Mouse (Mus musculus) myocyte (in vitro differentiated cells): ENCODE data around the gene Polr2e. TPM values are rescaled to one million over a fixed set of nuclear protein-coding genes. Genes with fewer than 3 reads are reported as not detected.

ENCODE experiments used
- H3K27me3 ChIP-seq: one replicate; pipeline ENCODE4 v1.6.1; 2011; ENCODE audit not compliant: control insufficient read depth, insufficient read depth, insufficient read length
- H3K36me3 ChIP-seq: one replicate; pipeline ENCODE4 v1.6.1; 2011; ENCODE audit not compliant: control insufficient read depth, insufficient read depth
- H3K4me2 ChIP-seq: one replicate; pipeline ENCODE4 v1.6.1; 2011; ENCODE audit warnings: low read depth, control low read depth
- H3K4me3 ChIP-seq: one replicate; pipeline ENCODE4 v1.5.1; 2011; ENCODE audit warnings: mild to moderate bottlenecking, control low read depth, moderate library complexity
- H3K79me2 ChIP-seq: one replicate; pipeline ENCODE4 v1.6.1; 2011; ENCODE audit not compliant: control insufficient read depth, insufficient read depth
- H3ac ChIP-seq: one replicate; pipeline ENCODE4 v1.6.1; 2011; ENCODE audit not compliant: control insufficient read depth, insufficient read length
- CEBPB ChIP-seq: IDR thresholded peaks from 2 replicates; pipeline ENCODE4 v1.6.1; 2011; ENCODE audit warnings: mild to moderate bottlenecking, moderate library complexity; ENCODE audit not compliant: poor library complexity, insufficient read depth, severe bottlenecking
- E2F4 ChIP-seq: IDR thresholded peaks from one replicate; pipeline ENCODE4 v1.6.1; 2011; ENCODE audit warnings: mild to moderate bottlenecking, control low read depth, moderate library complexity; ENCODE audit not compliant: insufficient read depth
- MAX ChIP-seq: IDR thresholded peaks from one replicate; pipeline ENCODE4 v1.6.1; 2011; ENCODE audit warnings: low read depth, mild to moderate bottlenecking, control low read depth
- MYOD1 ChIP-seq, 3 experiments: IDR thresholded peaks; one replicate each; pipeline ENCODE4 v1.6.1; 2011; ENCODE audit warnings: control low read depth in 2 of 3, low read depth in 2 of 3, mild to moderate bottlenecking in 2 of 3, moderate library complexity in 1 of 3; ENCODE audit not compliant: insufficient read length in 2 of 3, control insufficient read depth in 1 of 3
- MYOG ChIP-seq, 3 experiments: IDR thresholded peaks; one replicate each; pipeline ENCODE4 v1.6.1; 2011; ENCODE audit warnings: control low read depth in 2 of 3, low read depth in 2 of 3, mild to moderate bottlenecking in 2 of 3; ENCODE audit not compliant: insufficient read length in 2 of 3, control insufficient read depth in 1 of 3, insufficient read depth in 1 of 3
- POLR2A ChIP-seq: IDR thresholded peaks from one replicate; pipeline ENCODE4 v1.6.1; 2011; ENCODE audit warnings: low read depth, mild to moderate bottlenecking, control low read depth, moderate library complexity; ENCODE audit not compliant: insufficient read length
- POLR2AphosphoS2 ChIP-seq: IDR thresholded peaks from one replicate; pipeline ENCODE4 v1.6.1; 2011; ENCODE audit warnings: low read depth, control low read depth; ENCODE audit not compliant: insufficient read length
- REST ChIP-seq: IDR thresholded peaks from one replicate; pipeline ENCODE4 v1.6.1; 2011; ENCODE audit warnings: mild to moderate bottlenecking, control low read depth, moderate library complexity; ENCODE audit not compliant: insufficient read depth, insufficient read length
- SRF ChIP-seq: IDR thresholded peaks from one replicate; pipeline ENCODE4 v1.6.1; 2011; ENCODE audit warnings: low read depth; ENCODE audit not compliant: control insufficient read depth, insufficient read length
- TCF12 ChIP-seq: IDR thresholded peaks from one replicate; pipeline ENCODE4 v1.6.1; 2011; ENCODE audit warnings: mild to moderate bottlenecking, control low read depth; ENCODE audit not compliant: poor library complexity, insufficient read depth, severe bottlenecking
- TCF3 ChIP-seq: IDR thresholded peaks from one replicate; pipeline ENCODE4 v1.6.1; 2011; ENCODE audit warnings: low read depth, control low read depth; ENCODE audit not compliant: insufficient read length
- USF1 ChIP-seq: IDR thresholded peaks from one replicate; pipeline ENCODE4 v1.6.1; 2011; ENCODE audit warnings: low read depth, mild to moderate bottlenecking, control low read depth, moderate library complexity
- polyA plus RNA-seq: library from polyadenylated mRNA; unstranded; fragments of >200 nt; fragmentation: generic; extraction: Trizol; gene quantifications from one replicate; pipeline ENCODE4 v1.2.1, GENCODE M21; 2012; ENCODE audit warnings: missing spikeins

Gene Polr2e
- polyA plus RNA-seq, 1 experiment: 209 TPM

DNA sequence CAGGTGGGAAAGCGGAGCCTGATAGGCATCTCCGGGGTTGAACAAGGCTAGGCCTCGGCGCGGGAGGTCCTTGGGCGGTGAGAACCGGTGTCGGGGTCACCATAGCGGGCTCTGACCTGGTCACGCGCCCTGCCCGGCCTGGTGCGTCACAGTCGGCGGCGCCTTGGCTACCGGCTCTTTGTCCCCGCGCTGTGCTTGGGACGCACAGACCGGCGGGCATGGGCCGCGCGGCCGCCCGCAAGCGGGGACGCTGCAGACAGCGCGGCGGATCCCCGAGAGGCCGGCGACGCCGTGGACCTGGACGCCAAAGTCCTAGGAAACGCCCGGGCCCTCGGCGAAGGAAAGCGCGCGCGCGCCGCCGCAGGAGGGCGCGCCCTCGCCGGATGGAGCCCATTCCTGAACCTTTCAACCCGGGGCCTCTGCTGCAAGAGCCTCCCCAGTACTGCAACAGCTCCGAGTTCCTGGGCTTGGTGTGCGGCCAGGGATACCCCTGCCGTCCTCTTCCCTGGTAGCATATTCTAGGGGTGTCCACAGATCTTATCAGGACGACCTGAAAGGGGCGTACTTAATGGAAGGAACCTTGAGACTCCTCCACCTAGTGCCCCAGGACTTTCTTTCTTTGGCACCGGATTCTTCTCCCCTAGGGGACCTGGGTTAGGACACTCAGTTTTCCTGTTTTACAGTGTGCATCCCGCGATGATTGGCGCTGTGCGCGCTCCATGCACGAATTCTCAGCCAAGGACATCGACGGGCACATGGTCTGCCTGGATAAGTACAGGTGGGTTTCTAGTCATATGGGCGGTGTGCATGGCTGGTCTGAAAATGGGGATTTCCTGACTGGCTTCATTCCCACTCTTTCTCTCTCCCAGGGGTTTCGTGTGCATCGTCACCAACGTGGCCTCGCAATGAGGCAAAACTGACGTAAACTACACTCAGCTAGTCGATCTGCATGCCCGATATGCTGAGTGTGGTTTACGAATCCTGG lies 14.5 kb upstream of the Polr2e start:
- Histone ChIP-seq H3K79me2 (peaks cover 23% of the 10 kb centered on the region), H3K36me3 (peaks cover 8% of the 10 kb centered on the region), H3K4me3 (peak overlapping the region; percentile 96), H3K27me3 (no peaks in the 10 kb centered on the region), H3K4me2 (peak overlapping the region; percentile 91), H3ac (peak overlapping the region; percentile 71)
- TF ChIP-seq SRF (no peak), POLR2AphosphoS2 (peak; percentile 46), TCF3 (no peak), MAX (no peak), REST (no peak), CEBPB (peak; percentile 70; the same call in 1 of the 2 replicates), MYOG (IDR thresholded peaks at IDR 0.05; ENCODE audit: control insufficient read depth in 1 of 3, insufficient read depth in 1 of 3, insufficient read length in 2 of 3, low read depth in 2 of 3) (no peak), MYOD1 (IDR thresholded peaks at IDR 0.05; ENCODE audit: control insufficient read depth in 1 of 3, insufficient read length in 2 of 3, low read depth in 2 of 3) (peak in 1 of 3 experiments; percentile 4), USF1 (no peak), E2F4 (no peak), TCF12 (no peak), POLR2A (peak; percentile 48)

DNA sequence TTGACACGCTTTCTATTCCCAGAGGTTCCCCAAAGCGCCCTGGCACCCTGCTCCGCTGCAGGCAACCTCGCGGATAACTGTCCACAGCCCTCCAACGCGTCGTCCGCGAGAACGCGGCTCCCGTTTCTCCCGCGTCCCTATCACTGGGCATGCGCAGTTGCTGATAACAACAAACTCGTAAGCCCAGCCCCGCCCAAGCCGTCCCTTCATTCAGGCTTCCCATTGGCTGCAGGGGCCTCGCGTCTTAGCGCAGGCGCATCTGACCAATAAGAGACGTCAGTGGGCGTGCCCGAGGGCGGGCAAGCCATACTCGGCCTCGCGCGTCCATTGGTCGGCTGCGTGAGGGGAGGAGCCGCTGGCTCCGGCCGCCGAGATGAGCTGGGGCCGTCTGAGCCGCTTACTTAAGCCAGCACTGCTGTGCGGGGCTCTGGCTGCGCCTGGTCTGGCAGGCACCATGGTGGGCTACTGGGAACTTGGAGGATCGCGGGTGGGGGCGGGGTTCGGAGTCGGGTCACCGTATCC lies 13.7 kb upstream of the Polr2e start:
- H3K4me3 ChIP-seq: peak overlapping the region; percentile 96
- H3K79me2 ChIP-seq: peaks cover 23% of the 10 kb centered on the region
- TF ChIP-seq SRF (peak; percentile 79), TCF3 (no peak), POLR2AphosphoS2 (peak; percentile 86), MYOG (IDR thresholded peaks at IDR 0.05; ENCODE audit: control insufficient read depth in 1 of 3, insufficient read depth in 1 of 3, insufficient read length in 2 of 3, low read depth in 2 of 3) (peak in 1 of 3 experiments; percentile 12), E2F4 (no peak), POLR2A (peak; percentile 57), MAX (no peak), REST (no peak), MYOD1 (IDR thresholded peaks at IDR 0.05; ENCODE audit: control insufficient read depth in 1 of 3, insufficient read length in 2 of 3, low read depth in 2 of 3) (peak in 1 of 3 experiments; percentile 22), USF1 (no peak), CEBPB (no peak), TCF12 (no peak)
- H3K27me3 ChIP-seq: no peaks in the 10 kb centered on the region
- peak overlapping the region; percentile 74 for H3K4me2 ChIP-seq
- H3ac ChIP-seq: peak overlapping the region; percentile 71
- peaks cover 8% of the 10 kb centered on the region for H3K36me3 ChIP-seq

DNA sequence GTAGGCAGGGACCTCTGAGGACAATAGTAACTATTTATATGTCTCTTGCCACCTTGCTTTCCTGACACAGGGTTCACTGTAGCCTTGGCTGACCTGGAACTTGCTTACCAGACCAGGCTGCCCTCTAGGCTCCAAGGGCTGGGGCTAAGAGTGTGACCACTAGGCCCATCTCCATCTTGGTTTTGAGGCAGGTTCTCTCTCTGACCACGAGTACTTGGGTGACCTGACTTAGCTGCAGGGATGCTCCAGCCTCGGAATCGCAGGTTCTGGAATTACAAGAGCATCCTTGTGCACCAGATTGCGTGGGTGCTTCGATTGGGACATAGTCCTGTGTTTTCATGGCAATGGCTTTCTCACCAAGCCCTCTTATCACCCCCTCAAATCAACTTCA lies 12.8 kb upstream of the Polr2e start:
- peak overlapping the region; percentile 96 for H3K4me3 ChIP-seq
- TF ChIP-seq E2F4: no peak
- peak; percentile 26 for TF ChIP-seq SRF
- H3ac ChIP-seq: no peak overlapping the region
- peak overlapping the region; percentile 74 for H3K4me2 ChIP-seq
- H3K79me2 ChIP-seq: peaks cover 23% of the 10 kb centered on the region
- peaks cover 8% of the 10 kb centered on the region for H3K36me3 ChIP-seq
- H3K27me3 ChIP-seq: no peaks in the 10 kb centered on the region

DNA sequence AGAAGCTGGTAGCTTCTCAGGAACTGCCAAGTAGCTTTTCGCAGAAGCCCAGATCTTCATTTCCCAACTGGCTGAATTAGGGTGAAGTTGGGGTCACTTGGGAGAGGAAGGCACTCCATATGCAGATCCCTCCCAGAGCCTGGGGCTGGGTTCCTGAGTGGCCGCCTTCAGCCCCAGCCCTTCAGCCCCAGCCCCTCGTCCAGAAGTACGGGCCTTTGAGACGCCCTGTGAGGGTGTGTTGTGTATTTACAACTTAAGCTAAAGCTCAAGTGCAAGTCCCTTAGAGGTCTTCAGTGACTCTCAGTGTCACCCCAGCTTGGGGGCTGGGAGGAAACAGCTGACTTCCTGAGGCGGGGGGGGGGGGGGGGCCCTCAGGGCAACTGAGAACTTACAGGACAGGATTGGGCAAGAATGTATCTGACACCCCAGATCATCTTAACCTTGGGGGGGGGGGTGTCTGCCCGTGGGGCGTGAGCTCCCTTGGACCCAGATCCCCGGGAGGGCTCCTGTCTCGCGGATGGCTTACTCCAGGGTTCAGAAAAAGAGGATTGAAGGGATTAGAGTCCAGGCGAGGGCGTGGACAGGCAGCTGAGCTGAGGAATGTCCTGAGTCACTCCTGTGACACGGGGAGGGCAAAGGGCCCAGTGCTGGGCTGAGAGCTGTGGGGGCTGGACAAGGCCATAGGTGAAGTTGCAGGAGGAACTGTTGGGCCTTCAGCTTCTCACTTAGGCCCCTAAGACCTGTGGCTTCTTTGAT lies 12.2 kb upstream of the Polr2e start:
- Histone ChIP-seq H3K27me3 (no peaks in the 10 kb centered on the region), H3K79me2 (peaks cover 23% of the 10 kb centered on the region), H3K36me3 (peaks cover 5% of the 10 kb centered on the region), H3K4me2 (peak overlapping the region; percentile 74), H3ac (no peak overlapping the region), H3K4me3 (no peak overlapping the region)
- TF ChIP-seq POLR2AphosphoS2: no peak
- no peak for TF ChIP-seq CEBPB
- no peak for TF ChIP-seq E2F4
- no peak for TF ChIP-seq TCF12
- peak in 2 of 3 experiments; percentile 54 to 84 for TF ChIP-seq MYOD1 (IDR thresholded peaks at IDR 0.05; ENCODE audit: control insufficient read depth in 1 of 3, insufficient read length in 2 of 3, low read depth in 2 of 3)
- TF ChIP-seq MYOG (IDR thresholded peaks at IDR 0.05; ENCODE audit: control insufficient read depth in 1 of 3, insufficient read depth in 1 of 3, insufficient read length in 2 of 3, low read depth in 2 of 3): peak; percentile 22 to 91 (median 57)
- TF ChIP-seq USF1: no peak
- TF ChIP-seq TCF3: peak; percentile 19
- TF ChIP-seq SRF: no peak
- TF ChIP-seq MAX: no peak
- peak; percentile 24 for TF ChIP-seq POLR2A
- TF ChIP-seq REST: no peak
